Mouse (Mus musculus) CH12.LX (cell line): ENCODE measurements around the gene Efna4. TPM values are rescaled to one million over a fixed set of nuclear protein-coding genes. Genes with fewer than 3 reads are reported as not detected.

Experiments
- DNase-seq: peaks from one replicate; pipeline ENCODE4 v3.0.0-alpha.2; 2013; ENCODE audit errors: extremely low read depth
- H3K27ac ChIP-seq: 2 replicates; pipeline ENCODE4 v1.5.1; 2012; ENCODE audit warnings: low read depth, mild to moderate bottlenecking, control low read depth, moderate library complexity; ENCODE audit not compliant: insufficient read depth
- H3K27me3 ChIP-seq: replicated peaks from 2 replicates; pipeline ENCODE3; 2012; ENCODE audit warnings: inconsistent platforms
- H3K36me3 ChIP-seq, 2 experiments: replicated peaks in 1 of 2; 2 replicates each; pipeline versions ENCODE3 to v1.6.1; 2012; ENCODE audit warnings: inconsistent platforms in 1 of 2, low read length in 1 of 2, mild to moderate bottlenecking in 1 of 2, mixed read lengths in 1 of 2, moderate library complexity in 1 of 2; ENCODE audit not compliant: control insufficient read depth in 1 of 2, insufficient read depth in 1 of 2
- H3K4me1 ChIP-seq, 2 experiments: 2 replicates each; pipeline ENCODE4 v1.6.1; 2012; ENCODE audit warnings: inconsistent platforms in 1 of 2, moderate library complexity in 1 of 2; ENCODE audit not compliant: insufficient read depth in 2 of 2, control insufficient read depth in 1 of 2
- H3K4me2 ChIP-seq: 2 replicates; pipeline ENCODE4 v1.6.1; 2012; ENCODE audit warnings: low read depth, mild to moderate bottlenecking, control low read depth; ENCODE audit not compliant: poor library complexity, insufficient read depth, severe bottlenecking
- H3K4me3 ChIP-seq, 3 experiments: fragments of 150-350 bp in 1 of 3; sonication (generic) in 1 of 3; replicated peaks in 1 of 3; 2 replicates each; pipeline versions ENCODE3 to v1.5.1; 2011 to 2012; ENCODE audit warnings: low read depth in 2 of 3, low read length in 2 of 3, mild to moderate bottlenecking in 2 of 3, moderate library complexity in 2 of 3, control low read depth in 1 of 3, improper control_type of control experiment in 1 of 3, inconsistent platforms in 1 of 3, mixed read lengths in 1 of 3; ENCODE audit not compliant: poor library complexity in 1 of 3
- H3K79me2 ChIP-seq: replicated peaks from 2 replicates; pipeline ENCODE4 v1.6.1; 2012; ENCODE audit warnings: mild to moderate bottlenecking, moderate library complexity; ENCODE audit not compliant: control insufficient read depth, poor library complexity, insufficient read depth, severe bottlenecking; ENCODE audit errors: extremely low read depth
- H3K9ac ChIP-seq: 2 replicates; pipeline ENCODE4 v1.6.1; 2012; ENCODE audit warnings: low read depth, mild to moderate bottlenecking, control low read depth, moderate library complexity; ENCODE audit not compliant: insufficient read depth
- H3K9me3 ChIP-seq: replicated peaks from 2 replicates; pipeline ENCODE3; 2012; ENCODE audit warnings: low read length, inconsistent platforms, mixed read lengths
- BHLHE40 ChIP-seq: IDR thresholded peaks from 2 replicates; pipeline ENCODE4 v1.6.1; 2011; ENCODE audit warnings: mild to moderate bottlenecking, low read depth, low read length, improper control_type of control experiment
- CTCF ChIP-seq, 2 experiments: IDR thresholded peaks in 1 of 2; conservative IDR thresholded peaks in 1 of 2; 2 replicates each; pipeline ENCODE4 v1.5.1; 2011 to 2012; ENCODE audit warnings: low read depth in 2 of 2, low read length in 2 of 2, improper control_type of control experiment in 1 of 2, inconsistent platforms in 1 of 2, mild to moderate bottlenecking in 1 of 2, moderate library complexity in 1 of 2
- E2F4 ChIP-seq: IDR thresholded peaks from 2 replicates; pipeline ENCODE4 v1.6.1; 2011; ENCODE audit warnings: low read depth, low read length, improper control_type of control experiment; ENCODE audit not compliant: insufficient replicate concordance
- JUND ChIP-seq: conservative IDR thresholded peaks from 2 replicates; pipeline ENCODE4 v1.6.1; 2011; ENCODE audit warnings: low read depth, low read length, improper control_type of control experiment
- KAT2A ChIP-seq: IDR thresholded peaks from 2 replicates; pipeline ENCODE4 v1.6.1; 2012; ENCODE audit warnings: low read length, improper control_type of control experiment, inconsistent platforms; ENCODE audit not compliant: insufficient replicate concordance
- MAX ChIP-seq: IDR thresholded peaks from 2 replicates; pipeline ENCODE4 v1.6.1; 2011; ENCODE audit warnings: low read length, improper control_type of control experiment
- MAZ ChIP-seq: IDR thresholded peaks from 2 replicates; pipeline ENCODE4 v1.6.1; 2012; ENCODE audit warnings: low read depth, mild to moderate bottlenecking, inconsistent platforms, low read length, improper control_type of control experiment, moderate library complexity
- MEF2A ChIP-seq: IDR thresholded peaks from 2 replicates; pipeline ENCODE4 v1.6.1; 2014; ENCODE audit warnings: low read depth, mild to moderate bottlenecking, inconsistent platforms, low read length, improper control_type of control experiment, borderline replicate concordance
- MXI1 ChIP-seq: IDR thresholded peaks from 2 replicates; pipeline ENCODE4 v1.6.1; 2011; ENCODE audit warnings: mild to moderate bottlenecking, low read depth, low read length, improper control_type of control experiment
- MYC ChIP-seq: IDR thresholded peaks from 2 replicates; pipeline ENCODE4 v1.6.1; 2011; ENCODE audit warnings: low read depth, mild to moderate bottlenecking, improper control_type of control experiment, low read length
- NRF1 ChIP-seq: IDR thresholded peaks from 2 replicates; pipeline ENCODE4 v1.6.1; 2014; ENCODE audit warnings: low read depth, mild to moderate bottlenecking, inconsistent platforms, low read length, improper control_type of control experiment, moderate library complexity
- POLR2A ChIP-seq: IDR thresholded peaks from 2 replicates; pipeline ENCODE4 v1.6.1; 2011; ENCODE audit warnings: low read depth, mild to moderate bottlenecking, improper control_type of control experiment, low read length
- POLR2AphosphoS2 ChIP-seq: IDR thresholded peaks from 2 replicates; pipeline ENCODE4 v1.6.1; 2011; ENCODE audit warnings: low read depth, low read length, improper control_type of control experiment
- RAD21 ChIP-seq: IDR thresholded peaks from 2 replicates; pipeline ENCODE4 v1.6.1; 2011; ENCODE audit warnings: low read depth, mild to moderate bottlenecking, low read length, improper control_type of control experiment, moderate library complexity
- RCOR1 ChIP-seq: conservative IDR thresholded peaks from 2 replicates; pipeline ENCODE4 v1.6.1; 2012; ENCODE audit warnings: low read depth, mild to moderate bottlenecking, inconsistent platforms, low read length, improper control_type of control experiment
- SIN3A ChIP-seq: IDR thresholded peaks from 2 replicates; pipeline ENCODE4 v1.6.1; 2012; ENCODE audit warnings: low read length, improper control_type of control experiment, inconsistent platforms
- SMC3 ChIP-seq: IDR thresholded peaks from 2 replicates; pipeline ENCODE4 v1.6.1; 2011; ENCODE audit warnings: low read depth, low read length, improper control_type of control experiment
- TCF12 ChIP-seq: IDR thresholded peaks from 2 replicates; pipeline ENCODE4 v1.6.1; 2014; ENCODE audit warnings: low read depth, mild to moderate bottlenecking, inconsistent platforms, low read length, improper control_type of control experiment
- UBTF ChIP-seq: IDR thresholded peaks from 2 replicates; pipeline ENCODE4 v1.6.1; 2012; ENCODE audit warnings: low read depth, mild to moderate bottlenecking, inconsistent platforms, low read length, improper control_type of control experiment, moderate library complexity
- USF1 ChIP-seq: IDR thresholded peaks from 2 replicates; pipeline ENCODE4 v1.6.1; 2014; ENCODE audit warnings: low read depth, mild to moderate bottlenecking, inconsistent platforms, low read length, improper control_type of control experiment
- USF2 ChIP-seq: conservative IDR thresholded peaks from 2 replicates; pipeline ENCODE4 v1.6.1; 2011; ENCODE audit warnings: low read depth, low read length, improper control_type of control experiment
- ZMIZ1 ChIP-seq: IDR thresholded peaks from 2 replicates; pipeline ENCODE4 v1.6.1; 2012; ENCODE audit warnings: low read depth, mild to moderate bottlenecking, inconsistent platforms, low read length, improper control_type of control experiment
- dilution Hi-C: fragments of 300-500 bp; cut with MboI; formaldehyde crosslinking; loops from 2 replicates; pipeline ENCODE4 v1.14.3; 2020; ENCODE audit warnings: low sequenced_read_pairs; ENCODE audit not compliant: extremely low pct_unique_long_range_greater_than_20kb, extremely low pct_ligation_motif_present
- in situ Hi-C: fragments of 300-500 bp; cut with MboI; formaldehyde crosslinking; loops from 3 replicates; pipeline ENCODE4 v1.14.3; 2019; ENCODE audit warnings: low sequenced_read_pairs, low pct_ligation_motif_present, low pct_unique_long_range_greater_than_20kb, mixed read lengths
- polyA plus RNA-seq: library from polyadenylated mRNA; unstranded; fragments of >175 nt; gene quantifications from 2 replicates; pipeline ENCODE4 v1.2.1, GENCODE M21; 2012; ENCODE audit warnings: low read depth; ENCODE audit not compliant: insufficient read length
- total RNA-seq, 2 experiments: library from RNA; depleted of rRNA; stranded (reverse); fragments of 300-350 nt in 1 of 2; fragments of >200 nt in 1 of 2; gene quantifications; 2 replicates each; pipeline ENCODE4 v1.2.3; 2012 to 2014

Gene Efna4
- total and polyA plus RNA-seq, 3 experiments: 1.1 to 2.6 (median 1.1) TPM

DNA sequence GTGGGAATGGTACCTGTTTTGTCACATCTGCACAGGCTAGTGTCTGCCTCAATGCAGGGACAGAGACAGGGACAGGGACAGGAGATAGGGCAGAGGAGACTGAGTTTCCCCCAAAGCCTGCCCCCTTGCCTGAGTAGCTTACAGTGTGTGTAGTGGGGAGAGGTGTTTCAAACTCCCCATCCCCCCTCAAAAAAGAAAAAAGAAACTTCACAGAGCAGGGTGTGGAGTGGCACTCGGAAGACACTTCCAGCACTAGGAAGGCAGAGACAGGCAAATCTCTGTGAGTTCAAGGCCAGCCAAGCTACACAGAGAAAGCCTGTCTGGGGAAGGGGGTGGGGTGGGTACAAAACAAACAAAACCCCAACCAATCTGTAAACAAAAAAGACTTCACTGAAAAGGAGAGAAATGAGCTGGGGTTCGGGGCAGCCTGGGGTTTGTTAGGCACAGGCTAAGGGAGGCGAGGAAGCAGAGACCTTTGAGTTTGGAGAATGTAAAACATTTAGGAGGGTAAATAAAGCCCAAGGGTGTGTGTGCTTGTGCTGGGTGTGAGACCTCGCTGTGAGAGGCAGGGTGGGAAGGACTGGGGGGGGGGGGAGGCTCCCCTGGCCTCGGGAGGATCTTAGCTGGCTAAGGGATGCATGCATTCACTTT, 35.9 kb upstream of the Efna4 start:
- DNase-seq: no peak
- no peaks in the 10 kb centered on the region for H3K79me2 ChIP-seq
- no peak overlapping the region for H3K4me2 ChIP-seq
- H3K9me3 ChIP-seq: no peaks in the 10 kb centered on the region
- dilution Hi-C loops (no loop called here), in situ Hi-C loops (no loop called here)
- H3K27ac ChIP-seq: no peak overlapping the region
- no peak overlapping the region for H3K9ac ChIP-seq
- no peak overlapping the region for H3K4me3 ChIP-seq
- no peak for TF ChIP-seq TCF12
- no peak for TF ChIP-seq MYC
- no peak for TF ChIP-seq USF2
- no peak for TF ChIP-seq ZMIZ1
- TF ChIP-seq MXI1: no peak
- TF ChIP-seq POLR2A: no peak
- TF ChIP-seq MEF2A: no peak
- TF ChIP-seq E2F4: no peak
- TF ChIP-seq POLR2AphosphoS2: no peak
- no peak for TF ChIP-seq BHLHE40
- no peak for TF ChIP-seq RAD21
- no peak for TF ChIP-seq CTCF (conservative IDR thresholded peaks at IDR 0.05 in 1 of 2, IDR thresholded peaks at IDR 0.05 in 1 of 2; ENCODE audit: low read depth in 2 of 2, low read length in 2 of 2)
- no peak for TF ChIP-seq RCOR1
- TF ChIP-seq SMC3: no peak
- TF ChIP-seq NRF1: no peak
- peaks cover 15 to 29% of the 10 kb centered on the region in 2 experiments for H3K4me1 ChIP-seq
- peaks cover 11 to 26% of the 10 kb centered on the region in 2 experiments for H3K36me3 ChIP-seq
- H3K27me3 ChIP-seq: no peaks in the 10 kb centered on the region

DNA sequence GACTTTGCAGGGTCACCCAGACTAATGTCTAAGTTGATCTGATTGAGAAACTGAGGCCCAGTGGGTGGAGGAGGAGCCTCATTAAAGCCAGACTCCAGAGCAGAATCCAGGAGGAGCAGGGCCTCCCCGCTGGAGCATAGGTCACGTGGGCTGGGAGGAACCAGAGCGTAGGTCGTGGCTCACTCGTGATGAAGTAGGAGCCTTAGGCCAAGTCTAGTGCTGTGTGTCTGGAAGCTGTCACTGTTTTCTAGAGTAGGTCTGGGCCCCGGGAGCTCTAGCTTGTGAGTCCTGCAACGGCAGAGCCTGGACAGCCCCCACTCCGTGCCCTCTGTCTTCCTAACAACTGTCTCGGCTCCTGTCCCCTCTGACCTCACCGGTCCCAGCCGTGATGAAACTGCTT, 29.5 kb upstream of the Efna4 start:
- in situ Hi-C loops: no loop called here

More for the DNA sequence above, 29.5 kb upstream of the Efna4 start:
- Histone ChIP-seq H3K4me3 (no peak overlapping the region), H3K4me1 (peaks cover 0 to 3% of the 10 kb centered on the region in 2 experiments; a peak in 1 of 4 replicates), H3K27ac (no peak overlapping the region), H3K9me3 (no peaks in the 10 kb centered on the region), H3K27me3 (peaks cover 13% of the 10 kb centered on the region), H3K79me2 (no peaks in the 10 kb centered on the region), H3K4me2 (no peak overlapping the region), H3K36me3 (no peaks in the 10 kb centered on the region), H3K9ac (no peak overlapping the region)
- TF ChIP-seq MAX (no peak), MAZ (no peak), TCF12 (no peak), UBTF (no peak), SIN3A (no peak), MXI1 (no peak), KAT2A (no peak), JUND (no peak), USF1 (no peak)
- no peak for DNase-seq
- dilution Hi-C loops: no loop called here
